Mouse (Mus musculus): ENCODE measurements around the gene Rps2.
"Not testable (repeated sequence)": the region's sequence is repeated elsewhere in the genome, so short reads cannot be mapped to it uniquely, and the experiment has no call there.

Rps2 gene

DNA sequence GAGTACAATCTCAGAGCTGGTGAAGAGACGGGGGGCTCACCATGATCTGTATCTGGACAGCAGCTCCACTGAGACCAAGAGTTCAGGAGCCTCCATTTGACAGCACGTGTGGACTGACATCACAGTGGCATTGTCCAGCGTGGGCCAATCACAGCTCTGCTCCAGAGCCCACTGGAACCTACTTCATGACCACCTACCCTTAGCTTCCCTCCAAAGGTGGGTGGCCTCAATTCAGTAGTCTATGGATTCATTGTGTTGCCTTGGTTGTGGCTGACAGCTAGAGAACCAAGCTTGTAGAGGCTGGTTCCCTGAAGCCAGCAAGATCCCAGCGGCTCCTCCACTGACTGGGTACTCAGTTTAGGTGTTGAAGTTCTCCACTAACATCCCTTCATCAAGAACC is at the start of gene Rps2, which contains the start of gene Rnf151:
Gene Rps2, plus strand, starts transcription at position 174 of the 400 bp plus-strand sequence.
Gene Rnf151, minus strand, starts transcription at position 121 of the 400 bp plus-strand sequence.
- no peak for DNase-seq (ENCODE audit: low spot score)

DNA sequence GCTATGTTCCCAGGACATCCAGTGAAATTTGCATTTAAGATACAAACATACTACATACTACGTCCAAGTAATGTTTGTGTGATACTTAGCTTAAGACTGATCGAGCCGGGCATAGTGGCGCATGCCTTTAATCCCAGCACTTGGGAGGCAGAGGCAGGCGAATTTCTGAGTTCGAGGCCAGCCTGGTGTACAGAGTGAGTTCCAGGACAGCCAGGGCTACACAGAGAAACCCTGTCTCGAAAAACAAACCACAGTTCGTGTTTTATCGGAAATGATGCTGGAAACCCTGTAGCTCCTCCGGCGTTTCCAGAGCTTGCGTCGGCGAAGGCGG is 48.7 kb upstream of the Rps2 start:
- not testable (repeated sequence) for DNase-seq (ENCODE audit: low spot score)

- DNase-seq (ENCODE audit: low spot score) = peak; percentile 83
Measured at GRCm38 (mm10) chr17:24669545-24670245, 48.2 kb upstream of the Rps2 start, which contains the start of gene Zfp598. TSS of gene Zfp598 (plus strand) at chr17:24669687.

GRCm38 (mm10) chr17:24670246-24670844 is 47.6 kb upstream of the Rps2 start:
- no peak for DNase-seq (ENCODE audit: low spot score)

GRCm38 (mm10) chr17:24671346-24671745 is 46.6 kb upstream of the Rps2 start:
- DNase-seq (ENCODE audit: low spot score) = no peak

- DNase-seq (ENCODE audit: low spot score) = no peak
Measured at GRCm38 (mm10) chr17:24672141-24672540, 45.8 kb upstream of the Rps2 start.

DNA sequence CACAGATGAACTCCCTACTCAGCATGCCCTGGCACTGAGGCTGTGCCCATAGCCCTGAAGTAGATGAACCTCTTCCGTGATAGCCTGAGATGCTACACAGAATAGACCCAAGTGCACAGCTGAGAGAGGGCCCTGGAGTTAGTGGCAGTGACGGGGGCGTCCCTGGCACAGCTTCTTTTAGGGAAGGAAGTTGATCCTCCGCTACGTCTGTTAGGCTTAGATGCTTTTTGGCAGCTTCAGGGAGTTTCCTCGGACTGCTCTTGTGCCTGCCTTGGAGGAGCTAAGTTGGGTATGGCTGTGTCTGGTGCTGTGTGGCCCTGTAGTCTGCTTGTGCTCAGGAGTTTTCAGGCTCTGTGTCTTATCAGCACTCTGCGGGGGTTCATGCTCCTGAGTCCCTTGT is 43.6 kb upstream of the Rps2 start:
- DNase-seq (ENCODE audit: low spot score) = no peak

GRCm38 (mm10) chr17:24676187-24676586 is 41.7 kb upstream of the Rps2 start:
- DNase-seq (ENCODE audit: low spot score) = no peak

GRCm38 (mm10) chr17:24676877-24677276 is 41.0 kb upstream of the Rps2 start:
- DNase-seq (ENCODE audit: low spot score) = no peak

DNA sequence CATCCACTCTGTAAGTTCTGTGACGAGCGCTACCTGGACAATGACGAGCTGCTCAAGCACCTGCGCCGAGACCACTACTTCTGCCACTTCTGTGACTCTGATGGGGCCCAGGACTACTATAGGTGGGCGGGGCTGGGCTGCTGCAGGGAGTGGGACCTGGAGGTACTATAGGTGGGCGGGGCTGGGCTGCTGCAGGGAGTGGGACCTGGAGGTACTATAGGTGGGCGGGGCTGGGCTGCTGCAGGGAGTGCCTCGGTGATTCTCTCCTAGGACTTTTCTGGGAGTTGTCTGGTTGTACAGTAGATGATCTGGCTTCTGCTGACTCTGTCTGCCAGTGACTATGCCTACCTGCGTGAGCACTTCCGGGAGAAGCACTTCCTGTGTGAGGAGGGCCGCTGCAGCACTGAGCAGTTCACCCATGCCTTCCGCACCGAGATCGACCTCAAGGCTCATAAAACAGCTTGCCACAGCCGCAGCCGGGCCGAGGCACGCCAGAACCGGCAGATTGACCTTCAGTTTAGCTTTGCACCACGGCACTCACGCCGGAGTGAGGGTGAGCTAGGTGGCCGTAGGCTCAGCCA is 40.3 kb upstream of the Rps2 start:
- no peak for DNase-seq (ENCODE audit: low spot score)

- no peak for DNase-seq (ENCODE audit: low spot score)
Measured at GRCm38 (mm10) chr17:24686514-24686913, 31.4 kb upstream of the Rps2 start.

DNA sequence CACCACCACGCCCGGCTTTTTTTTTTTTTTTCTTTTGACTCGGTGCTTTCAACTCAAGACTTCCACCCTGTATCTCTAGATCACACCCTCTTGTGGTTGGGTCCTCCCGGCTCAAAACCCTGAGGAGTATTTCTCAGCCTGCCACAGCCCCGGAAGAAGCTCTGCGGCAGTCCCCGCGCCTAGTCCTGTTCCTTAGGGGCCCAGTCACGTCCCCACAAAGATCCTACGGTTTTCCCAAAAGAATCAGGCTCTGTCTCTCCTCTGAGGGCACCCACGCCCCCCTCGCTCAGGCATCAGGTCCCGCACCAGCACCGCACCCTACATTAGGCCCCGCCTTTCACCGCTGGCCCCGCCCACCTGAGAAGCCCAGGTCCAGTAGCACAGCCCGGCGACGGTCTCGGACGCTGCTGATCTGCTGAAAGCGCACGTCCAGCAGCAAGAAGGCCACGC is 30.7 kb upstream of the Rps2 start:
- DNase-seq (ENCODE audit: low spot score) = no peak

DNA sequence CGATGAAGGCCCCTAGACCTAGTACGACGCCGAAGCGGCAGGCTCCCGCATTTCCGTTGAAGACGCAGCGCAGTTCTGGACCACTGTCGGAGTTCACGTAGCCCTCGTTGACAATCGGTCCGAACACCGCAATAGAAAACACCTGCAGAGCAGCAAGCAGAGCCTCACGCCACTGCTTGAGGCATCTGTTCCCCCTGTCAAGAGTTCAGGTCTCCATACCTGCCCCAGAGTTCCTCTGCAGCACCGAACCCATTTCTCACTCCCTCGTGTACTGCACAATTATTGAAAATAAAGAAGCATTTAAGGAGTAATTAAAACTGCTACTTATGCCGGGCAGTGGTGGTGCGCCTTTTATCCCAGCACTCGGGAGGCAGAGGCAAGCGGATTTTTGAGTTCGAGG is 30.3 kb upstream of the Rps2 start:
- no peak for DNase-seq (ENCODE audit: low spot score)

GRCm38 (mm10) chr17:24689251-24690081 is 28.4 kb upstream of the Rps2 start, which contains the start of gene Syngr3:
TSS of gene Syngr3 (minus strand) at chr17:24689955.
- no peak for DNase-seq (ENCODE audit: low spot score)

- no peak for DNase-seq (ENCODE audit: low spot score)
Measured at GRCm38 (mm10) chr17:24692385-24692784, 25.5 kb upstream of the Rps2 start.

GRCm38 (mm10) chr17:24695326-24696010 is 22.4 kb upstream of the Rps2 start:
- peak; percentile 29 for DNase-seq (ENCODE audit: low spot score)

GRCm38 (mm10) chr17:24696011-24696697 is 21.8 kb upstream of the Rps2 start, which contains the start of the genes Gfer and Noxo1:
TSS of gene Gfer (minus strand) at chr17:24696156.
TSS of gene Noxo1 (plus strand) at chr17:24696234.
- DNase-seq (ENCODE audit: low spot score) = peak; percentile 67

DNA sequence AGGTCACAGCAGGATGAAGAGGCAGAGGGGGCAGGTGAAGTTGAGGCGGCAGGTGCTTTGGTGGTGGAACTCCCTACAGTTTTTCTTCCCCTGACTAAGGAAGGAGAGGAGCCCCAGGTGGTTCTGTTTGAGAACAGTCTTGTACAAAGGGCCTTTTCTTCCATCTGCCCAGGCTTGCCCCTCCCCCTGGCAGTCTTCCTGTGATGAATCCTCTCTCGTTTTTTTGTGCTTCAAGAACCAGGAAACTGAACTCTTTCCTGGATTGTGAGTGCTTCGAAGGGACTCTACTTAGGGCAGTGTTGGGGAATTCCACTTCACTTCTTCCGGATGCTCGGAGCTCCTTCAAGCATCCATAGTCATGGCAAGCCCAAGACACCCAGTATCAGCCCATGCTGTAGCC is 19.9 kb upstream of the Rps2 start:
- DNase-seq (ENCODE audit: low spot score) = no peak

DNA sequence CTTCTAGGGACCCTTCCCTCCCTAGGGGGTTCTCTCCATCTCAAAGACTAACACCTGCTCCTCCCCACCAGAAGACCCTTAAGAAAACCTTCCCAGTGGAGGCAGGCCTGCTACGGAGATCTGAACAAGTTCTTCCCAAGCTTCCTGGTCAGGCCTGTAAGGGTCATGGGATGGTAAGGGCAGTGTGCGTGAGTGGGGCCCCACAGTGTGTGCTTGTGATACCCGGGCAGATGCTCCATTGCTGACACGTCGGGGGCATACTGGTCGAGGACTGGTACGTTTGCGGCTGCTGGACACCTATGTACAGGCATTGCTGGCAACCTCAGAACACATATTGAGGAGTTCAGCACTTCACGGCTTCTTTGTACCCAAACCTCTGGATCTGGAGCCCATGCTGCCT is 19.2 kb upstream of the Rps2 start:
- DNase-seq (ENCODE audit: low spot score) = no peak

- no peak for DNase-seq (ENCODE audit: low spot score)
Measured at GRCm38 (mm10) chr17:24699473-24699872, 18.4 kb upstream of the Rps2 start.

DNA sequence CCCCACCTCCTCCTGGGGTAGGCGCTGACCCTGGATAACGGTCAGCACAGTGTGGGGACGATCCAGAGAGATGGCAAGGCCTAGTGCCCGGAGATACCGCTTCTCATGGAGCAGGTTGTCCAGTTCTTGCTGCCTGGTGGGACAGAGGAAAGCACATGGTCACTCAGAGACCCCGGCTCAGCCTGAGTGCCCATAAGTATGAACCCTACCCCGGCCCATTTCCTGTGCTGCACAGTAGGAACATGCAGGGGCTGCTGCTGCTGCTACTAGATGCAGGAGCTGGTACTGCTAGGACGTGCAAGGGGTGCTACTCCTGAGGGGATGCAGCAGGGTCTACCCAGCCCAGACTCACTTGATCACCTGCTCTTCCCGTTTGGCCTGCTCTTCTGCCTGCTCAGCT is 16.7 kb upstream of the Rps2 start:
- no peak for DNase-seq (ENCODE audit: low spot score)
